Mouse (Mus musculus): ENCODE measurements around the gene Cfb. TPM values are rescaled to one million over a fixed set of nuclear protein-coding genes. Genes with fewer than 3 reads are reported as not detected.
"Not testable (repeated sequence)": the region's sequence is repeated elsewhere in the genome, so short reads cannot be mapped to it uniquely, and the experiment has no call there.

The Cfb gene
- polyA plus RNA-seq, 2 experiments from 2014 or later = 0.79 to 0.83 TPM

DNA sequence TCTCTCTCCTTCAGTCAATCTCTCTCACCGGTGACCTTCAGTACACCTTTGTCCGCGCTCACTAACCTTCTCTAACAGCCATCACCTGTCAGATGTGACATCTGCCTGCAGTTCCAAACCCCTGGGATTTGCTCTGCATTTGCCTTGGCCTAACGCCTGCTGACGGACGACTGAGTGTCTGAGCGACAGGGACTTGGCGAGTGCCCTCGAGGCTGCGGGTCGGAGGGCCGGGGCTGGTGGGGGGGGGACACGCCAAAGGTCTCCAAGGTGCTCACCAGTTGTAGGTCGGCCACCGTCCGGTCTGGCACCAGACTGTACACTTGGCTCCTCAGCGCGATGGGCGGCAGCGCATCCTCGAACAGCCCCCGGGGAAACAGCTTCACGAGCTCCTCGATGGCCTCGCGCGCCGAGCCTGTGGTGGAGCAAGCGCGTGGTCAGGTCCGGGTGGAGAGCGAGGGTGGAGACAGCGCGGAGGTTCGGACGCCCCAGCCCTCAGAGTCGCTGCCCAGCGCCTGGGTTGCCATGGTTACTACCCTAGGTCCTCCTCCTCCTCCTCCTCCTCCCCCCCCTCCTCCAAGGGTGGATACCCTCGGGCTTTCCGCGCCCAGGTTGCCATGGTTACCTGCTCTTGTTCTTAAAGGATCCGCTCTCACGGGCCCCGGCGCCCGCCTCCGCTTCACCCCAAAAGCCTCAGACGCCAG, 26.0 kb downstream of the Cfb start:
- ATAC-seq = peak; percentile 20

DNA sequence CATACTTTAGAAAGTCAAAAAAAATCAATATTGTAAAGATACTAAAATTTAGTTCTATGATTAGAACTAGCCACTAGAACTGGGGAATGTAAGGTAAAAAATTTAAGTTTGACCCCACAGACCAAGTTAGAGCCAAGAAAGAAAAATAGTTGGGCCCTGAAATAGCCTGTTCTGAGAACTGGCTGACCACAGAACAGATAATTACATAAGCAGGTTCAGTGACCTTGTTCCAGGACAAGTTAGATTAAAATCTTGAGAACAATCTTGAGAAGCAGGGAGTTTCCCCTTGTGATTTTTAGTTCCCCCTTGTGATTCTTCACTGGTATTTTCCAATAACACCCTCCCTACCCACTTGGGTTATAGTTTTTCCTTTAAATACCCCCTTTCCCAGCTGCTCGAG, 31.5 kb downstream of the Cfb start:
- ATAC-seq = not testable (repeated sequence)

GRCm38 (mm10) chr17:34814818-34815370, 47.4 kb downstream of the Cfb start:
- no peak for ATAC-seq

GRCm38 (mm10) chr17:34813747-34814146, 48.6 kb downstream of the Cfb start:
- not testable (repeated sequence) for ATAC-seq

DNA sequence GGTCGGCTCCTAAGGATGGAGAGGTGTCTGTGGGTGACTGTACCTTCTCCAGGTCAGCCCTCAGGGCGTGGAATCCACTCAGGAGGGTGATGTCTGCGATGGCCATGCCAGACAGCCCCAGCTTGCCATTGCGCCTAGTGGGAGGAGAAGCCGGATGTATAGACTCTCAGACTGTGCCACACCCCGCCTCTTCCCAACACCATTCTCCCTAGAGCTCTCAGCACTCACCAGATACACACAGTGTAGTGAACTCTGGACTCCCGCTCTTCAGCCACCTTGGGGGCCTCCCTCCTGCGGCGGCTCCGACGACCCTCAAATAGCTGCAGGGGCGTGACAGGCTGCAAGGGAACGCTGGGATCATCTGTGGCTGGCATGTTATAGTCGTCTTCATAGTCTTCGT, 51.0 kb downstream of the Cfb start:
- no peak for ATAC-seq

DNA sequence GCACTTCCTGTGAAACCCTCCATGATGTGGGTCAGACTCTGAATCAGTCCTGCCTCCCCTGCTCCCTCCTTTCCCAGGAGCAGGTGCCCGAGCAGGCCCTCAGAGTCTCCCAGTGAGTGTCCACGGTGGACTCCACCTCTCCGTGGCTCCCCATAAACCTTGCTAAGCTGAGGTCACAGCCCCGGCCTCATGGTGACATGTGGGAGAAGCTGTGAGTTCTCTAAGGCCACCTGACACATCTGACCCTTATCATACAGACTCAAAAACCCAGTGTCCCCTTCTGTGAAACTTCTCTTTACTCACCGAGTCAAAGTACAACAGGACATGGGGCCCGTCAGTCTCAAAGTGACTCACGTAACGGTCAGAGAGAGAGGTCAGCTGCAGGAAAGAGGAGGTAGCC, 51.5 kb downstream of the Cfb start:
- not testable (repeated sequence) for ATAC-seq

GRCm38 (mm10) chr17:34810411-34810810, 51.9 kb downstream of the Cfb start:
- ATAC-seq = not testable (repeated sequence)

DNA sequence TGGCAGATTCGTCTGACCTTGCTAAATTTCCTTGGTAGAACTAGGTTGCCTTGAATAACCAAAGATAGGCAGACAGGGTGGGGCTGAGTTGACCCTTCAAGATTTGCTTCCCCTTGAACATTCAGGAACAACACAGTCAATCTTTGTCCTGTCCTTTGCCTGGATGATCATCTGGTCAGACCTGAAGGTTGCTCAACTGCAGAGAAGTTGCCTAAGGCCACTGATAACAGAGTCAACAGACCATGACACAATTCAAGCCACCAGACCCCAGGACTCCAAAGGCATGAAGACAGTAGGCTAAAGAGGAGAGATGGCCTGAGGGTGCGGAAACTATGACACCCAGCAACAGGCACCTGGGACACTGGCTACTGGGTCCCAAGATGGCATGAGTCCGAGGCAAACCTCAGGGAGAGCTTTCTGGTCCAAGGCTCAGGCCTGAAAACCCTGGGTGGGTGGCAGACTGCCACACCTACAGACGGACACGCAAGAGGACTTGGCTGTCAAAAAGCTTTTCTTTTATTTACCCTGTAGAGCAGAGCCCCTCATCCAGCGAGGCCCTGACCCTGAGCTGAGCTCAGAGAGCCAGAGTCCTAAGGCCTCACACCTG, 53.6 kb downstream of the Cfb start:
- ATAC-seq = no peak

- ATAC-seq = no peak
Measured at GRCm38 (mm10) chr17:34807176-34807575, 55.1 kb downstream of the Cfb start.

Other genes starting within 250 kb of the Cfb start
- 1 to 10 TPM; 1.3 to 1.9 TPM for gene Egfl8, start 246.5 kb downstream of the Cfb start, polyA plus RNA-seq (2017; shearing (Covaris generic))
- gene Ppt2, start 234.0 kb downstream of the Cfb start, polyA plus RNA-seq (2017; shearing (Covaris generic)) = 10 to 100 TPM; 13.3 to 16.8 TPM
- gene Prrt1, start 233.0 kb downstream of the Cfb start, polyA plus RNA-seq (2017; shearing (Covaris generic)) = 1 to 10 TPM in 1 of 2 experiments, under 1 TPM in 1; 0.34 to 1.4 TPM
- gene Fkbpl, start 217.8 kb downstream of the Cfb start, polyA plus RNA-seq (2017; shearing (Covaris generic)) = 1 to 10 TPM; 3.5 to 5.4 TPM
- gene Atf6b, start 215.4 kb downstream of the Cfb start, polyA plus RNA-seq (2017; shearing (Covaris generic)) = 10 to 100 TPM; 15.6 to 26.7 TPM
- gene Tnxb, start 192.0 kb downstream of the Cfb start, polyA plus RNA-seq (2017; shearing (Covaris generic)) = not detected
- gene C4b, start 118.6 kb downstream of the Cfb start, polyA plus RNA-seq (2017; shearing (Covaris generic)) = not detected
- gene Cyp21a1, start 58.0 kb downstream of the Cfb start, polyA plus RNA-seq (2017; shearing (Covaris generic)) = not detected
- 10 to 100 TPM; 37.3 to 51.6 TPM for gene Stk19, start 25.6 kb downstream of the Cfb start, polyA plus RNA-seq (2017; shearing (Covaris generic))
- 10 to 100 TPM; 19.8 to 28.0 TPM for gene Dxo, start 25.5 kb downstream of the Cfb start, polyA plus RNA-seq (2017; shearing (Covaris generic))
- 10 to 100 TPM; 26.0 to 38.5 TPM for gene Skiv2l, start 12.3 kb downstream of the Cfb start, polyA plus RNA-seq (2017; shearing (Covaris generic))
- 10 to 100 TPM; 45.4 to 53.4 TPM for gene Nelfe, start 12.1 kb downstream of the Cfb start, polyA plus RNA-seq (2017; shearing (Covaris generic))
- not detected for gene Zbtb12, start 17.0 kb upstream of the Cfb start, polyA plus RNA-seq (2017; shearing (Covaris generic))
- not detected for gene Gm20547, start 19.5 kb upstream of the Cfb start, polyA plus RNA-seq (2017; shearing (Covaris generic))
- under 1 TPM in 1 of 2 experiments, not detected in 1; 0.73 TPM for gene C2, start 35.7 kb upstream of the Cfb start, polyA plus RNA-seq (2017; shearing (Covaris generic))
- 10 to 100 TPM; 32.8 to 37.0 TPM for gene Ehmt2, start 36.0 kb upstream of the Cfb start, polyA plus RNA-seq (2017; shearing (Covaris generic))
- not detected for gene Slc44a4, start 51.9 kb upstream of the Cfb start, polyA plus RNA-seq (2017; shearing (Covaris generic))
- 10 to 100 TPM; 18.6 to 19.9 TPM for gene Neu1, start 68.7 kb upstream of the Cfb start, polyA plus RNA-seq (2017; shearing (Covaris generic))
- gene Hspa1b, start 96.7 kb upstream of the Cfb start, polyA plus RNA-seq (2017; shearing (Covaris generic)) = 1 to 10 TPM in 1 of 2 experiments, not detected in 1; 7.0 TPM
- not detected for gene Gm20481, start 107.4 kb upstream of the Cfb start, polyA plus RNA-seq (2017; shearing (Covaris generic))
- gene Hspa1a, start 109.6 kb upstream of the Cfb start, polyA plus RNA-seq (2017; shearing (Covaris generic)) = 1 to 10 TPM in 1 of 2 experiments, under 1 TPM in 1; 0.17 to 5.1 TPM
- gene Hspa1l, start 110.2 kb upstream of the Cfb start, polyA plus RNA-seq (2017; shearing (Covaris generic)) = under 1 TPM in 1 of 2 experiments, not detected in 1; 0.46 TPM
- gene Lsm2, start 119.3 kb upstream of the Cfb start, polyA plus RNA-seq (2017; shearing (Covaris generic)) = 10 to 100 TPM; 45.5 to 61.3 TPM
- 10 to 100 TPM; 28.5 to 29.1 TPM for gene Vars, start 138.5 kb upstream of the Cfb start, polyA plus RNA-seq (2017; shearing (Covaris generic))
- under 1 TPM; 0.11 to 0.12 TPM for gene Vwa7, start 154.1 kb upstream of the Cfb start, polyA plus RNA-seq (2017; shearing (Covaris generic))
- gene Sapcd1, start 165.5 kb upstream of the Cfb start, polyA plus RNA-seq (2017; shearing (Covaris generic)) = 1 to 10 TPM; 1.8 to 2.1 TPM
- gene Msh5, start 184.2 kb upstream of the Cfb start, polyA plus RNA-seq (2017; shearing (Covaris generic)) = 1 to 10 TPM; 1.3 to 1.6 TPM
- gene Clic1, start 187.4 kb upstream of the Cfb start, polyA plus RNA-seq (2017; shearing (Covaris generic)) = 100 to 1,000 TPM; 464 to 670 TPM
- 1 to 10 TPM in 1 of 2 experiments, under 1 TPM in 1; 0.36 to 1.8 TPM for gene Ddah2, start 196.5 kb upstream of the Cfb start, polyA plus RNA-seq (2017; shearing (Covaris generic))
- gene Ly6g6c, start 202.9 kb upstream of the Cfb start, polyA plus RNA-seq (2017; shearing (Covaris generic)) = not detected
- gene Mpig6b, start 203.7 kb upstream of the Cfb start, polyA plus RNA-seq (2017; shearing (Covaris generic)) = not detected
- gene Ly6g6e, start 214.4 kb upstream of the Cfb start, polyA plus RNA-seq (2017; shearing (Covaris generic)) = not detected
- not detected for gene Ly6g6d, start 215.5 kb upstream of the Cfb start, polyA plus RNA-seq (2017; shearing (Covaris generic))
- under 1 TPM in 1 of 2 experiments, not detected in 1; 0.29 TPM for gene Ly6g6f, start 223.1 kb upstream of the Cfb start, polyA plus RNA-seq (2017; shearing (Covaris generic))
- 10 to 100 TPM; 18.7 to 20.6 TPM for gene Abhd16a, start 226.7 kb upstream of the Cfb start, polyA plus RNA-seq (2017; shearing (Covaris generic))
- not detected for gene Ly6g5c, start 245.8 kb upstream of the Cfb start, polyA plus RNA-seq (2017; shearing (Covaris generic))